21 mouse cellular contexts compared by ENCODE assay signal in genomic region chr12:40256033-40256432, GRCm38 (mm10). TPM values are rescaled to one million over a fixed set of nuclear protein-coding genes. Genes with fewer than 3 reads are reported as not detected.
A peak's percentile ranks its signal among the peaks of the same experiment; 100 is the strongest.
DNase-seq lines count a peak whose midpoint lies in the region; ATAC-seq and TF ChIP-seq lines count a peak whose summit lies in the region.
"Had no signal": no experiment of that assay in that cellular context is flagged by ENCODE, and none has a peak within 500 bp of the region (broad histone marks: within the 10 kb centered on the region; RNA-seq: fewer than 3 reads in every experiment).

No protein-coding gene starts in this region.

- H3K9ac ChIP-seq in forebrain, embryonic 14.5 days (ENCODE audit: low read length), result no peak overlapping the region
- H3K9ac ChIP-seq: embryonic facial prominence, embryonic 15.5 days; forebrain, embryonic 12.5 days; heart, embryonic 15.5 days; liver, embryonic 15.5 days had no signal

- in situ Hi-C loops in Patski (cut with MboI; ENCODE audit: low pct_unique_long_range_greater_than_20kb), result loop anchor here (5.0 kb wide), 3 partner anchors 191 to 556 kb away; partner anchors contain the start of genes Dock4 and Zfp277

- TF ChIP-seq CTCF in layer of hippocampus, adult 2 months (conservative IDR thresholded peaks at IDR 0.05), result peak; percentile 69
- TF ChIP-seq CTCF in Patski (IDR thresholded peaks at IDR 0.05), result peak; percentile 48

- ATAC-seq in forebrain, embryonic 14.5 days, result no peak
- no peak for ATAC-seq in Patski

- no peak overlapping the region for H3K27ac ChIP-seq in forebrain, embryonic 14.5 days (ENCODE audit: low read depth, low read length)
- no peak overlapping the region for H3K27ac ChIP-seq in forebrain, embryonic 10.5 days
- no peak overlapping the region for H3K27ac ChIP-seq in layer of hippocampus, adult 2 months
- H3K27ac ChIP-seq: embryonic facial prominence, embryonic 15.5 days; forebrain, embryonic 12.5 days; heart, embryonic 15.5 days; hindbrain, embryonic 10.5 days; liver, embryonic 15.5 days had no signal

- no peaks in the 10 kb centered on the region for H3K36me3 ChIP-seq in forebrain, embryonic 14.5 days (ENCODE audit: control insufficient read depth, insufficient read depth, low read length)
- no peaks in the 10 kb centered on the region for H3K36me3 ChIP-seq in forebrain, embryonic 10.5 days (replicated peaks)
- H3K36me3 ChIP-seq: embryonic facial prominence, embryonic 15.5 days; forebrain, embryonic 12.5 days; heart, embryonic 15.5 days; hindbrain, embryonic 10.5 days; liver, embryonic 15.5 days had no signal

- no peak overlapping the region for H3K4me2 ChIP-seq in forebrain, embryonic 14.5 days (ENCODE audit: low read length)
- H3K4me2 ChIP-seq: embryonic facial prominence, embryonic 15.5 days; forebrain, embryonic 12.5 days; heart, embryonic 15.5 days; liver, embryonic 15.5 days had no signal

- no peak overlapping the region for H3K4me3 ChIP-seq in forebrain, embryonic 14.5 days (ENCODE audit: low read depth, low read length)
- no peak overlapping the region for H3K4me3 ChIP-seq in forebrain, embryonic 10.5 days
- H3K4me3 ChIP-seq in layer of hippocampus, adult 2 months, result no peak overlapping the region
- H3K4me3 ChIP-seq: embryonic facial prominence, embryonic 15.5 days; forebrain, embryonic 12.5 days; heart, embryonic 15.5 days; hindbrain, embryonic 10.5 days; liver, embryonic 15.5 days had no signal

- H3K4me1 ChIP-seq in forebrain, embryonic 14.5 days (ENCODE audit: control insufficient read depth, insufficient read depth, low read length), result no peaks in the 10 kb centered on the region
- H3K4me1 ChIP-seq in forebrain, embryonic 10.5 days, result peaks cover 7% of the 10 kb centered on the region
- H3K4me1 ChIP-seq: embryonic facial prominence, embryonic 15.5 days; forebrain, embryonic 12.5 days; heart, embryonic 15.5 days; hindbrain, embryonic 10.5 days; liver, embryonic 15.5 days had no signal

- no peaks in the 10 kb centered on the region for H3K27me3 ChIP-seq in forebrain, embryonic 14.5 days (replicated peaks; ENCODE audit: control insufficient read depth, insufficient read depth, low read length)
- H3K27me3 ChIP-seq in forebrain, embryonic 10.5 days (ENCODE audit: poor library complexity, severe bottlenecking), result no peaks in the 10 kb centered on the region; the same call in 1 of the 2 replicates
- no peaks in the 10 kb centered on the region for H3K27me3 ChIP-seq in Patski
- H3K27me3 ChIP-seq: embryonic facial prominence, embryonic 15.5 days; forebrain, embryonic 12.5 days; liver, embryonic 15.5 days had no signal

- CTCF ChIA-PET in Patski (lab: Charles Lee), result interaction anchor here (1.0 to 3.5 kb wide), 4 partner anchors 16 to 576 kb away, joined by 3 to 19 read pairs (median 4); no protein-coding TSS in a partner anchor

- POLR2A ChIA-PET in Patski (lab: Charles Lee), result interaction anchor here (0.6 kb wide), 1 partner anchor 559 kb away, joined by 4 read pairs; no protein-coding TSS in a partner anchor

- no peaks in the 10 kb centered on the region for H3K9me3 ChIP-seq in forebrain, embryonic 14.5 days (replicated peaks; ENCODE audit: control insufficient read depth, low read length)
- H3K9me3 ChIP-seq in forebrain, embryonic 10.5 days, result no peaks in the 10 kb centered on the region
- H3K9me3 ChIP-seq: embryonic facial prominence, embryonic 15.5 days; forebrain, embryonic 12.5 days; heart, embryonic 15.5 days; hindbrain, embryonic 10.5 days; liver, embryonic 15.5 days had no signal

- DNase-seq in forebrain, embryonic 14.5 days (ENCODE audit: low spot score), result peak; percentile 20
- no peak for DNase-seq in forebrain, embryonic 10.5 days (ENCODE audit: extremely low spot score, low spot score)
- DNase-seq in layer of hippocampus, adult 2 months (ENCODE audit: low spot score in 2 of 2), result no peak
- DNase-seq in layer of hippocampus, postnatal 10 days (ENCODE audit: low spot score in 2 of 2), result no peak
- peak; percentile 44 for DNase-seq in 3T3-L1 (ENCODE audit: low read depth, low spot score)
- DNase-seq in Patski (ENCODE audit: low read depth, low spot score), result no peak
- DNase-seq in adrenal gland, postnatal 36 days, result no peak
- no peak for DNase-seq in kidney, adult 8-10 months
- DNase-seq: cerebellum, adult 2 months; cerebellum, postnatal 36 days; gastrocnemius, postnatal 10 days; kidney, adult 9 months; kidney, postnatal 4 days; lung, postnatal 36 days; thymus, postnatal 4 days had no signal

RNA-seq across cellular contexts. Expression of gene Ifrd1, which starts 7.7 kb away (rescaled TPM):
- 188 and 206 TPM in 2 replicates for polyA plus RNA-seq in forebrain, embryonic 14.5 days (2014; fragmentation: Nextera tagmentation; extraction: Ambion mirVana)
- polyA plus RNA-seq in forebrain, embryonic 10.5 days (2016; fragmentation: Nextera tagmentation; extraction: Ambion mirVana), result 124 and 138 TPM in 2 replicates
- 100 to 1,000 TPM in 1 of 2 experiments, 10 to 100 TPM in 1; 89.3 to 102 TPM for total RNA-seq in layer of hippocampus, adult 2 months (2021)
- 100 to 1,000 TPM in 1 of 2 experiments, 10 to 100 TPM in 1; 97.4 to 104 TPM for total RNA-seq in layer of hippocampus, postnatal 10 days (2021)
- polyA plus RNA-seq in Patski (2021), result 95.5 TPM
- 100 to 1,000 TPM; 150 to 205 TPM for total RNA-seq in adrenal gland, postnatal 36 days (2021)

RNA-seq across cellular contexts. Expression of gene Lsmem1, which starts 56.7 kb away (rescaled TPM):
- polyA plus RNA-seq in forebrain, embryonic 14.5 days (2014; fragmentation: Nextera tagmentation; extraction: Ambion mirVana), result not detected in 2 replicates
- polyA plus RNA-seq in forebrain, embryonic 10.5 days (2016; fragmentation: Nextera tagmentation; extraction: Ambion mirVana), result not detected in 2 replicates
- under 1 TPM; 0.37 to 0.72 TPM for total RNA-seq in layer of hippocampus, adult 2 months (2021)
- total RNA-seq in layer of hippocampus, postnatal 10 days (2021), result under 1 TPM; 0.22 to 0.69 TPM
- polyA plus RNA-seq in Patski (2021), result not detected
- not detected for total RNA-seq in adrenal gland, postnatal 36 days (2021)
- polyA plus RNA-seq: hindbrain, embryonic 10.5 days; testis, adult 2 months had no signal

Comparison
In these comparisons a context has a peak if more than half of its experiments do, and no peak if none do; other contexts are left out.
1. DNase-seq: peak in forebrain, embryonic 14.5 days (single experiment) and 3T3-L1 (single experiment); none in forebrain, embryonic 10.5 days (single experiment), layer of hippocampus, adult 2 months (0 of 2), layer of hippocampus, postnatal 10 days (0 of 2), Patski (single experiment), adrenal gland, postnatal 36 days (0 of 2) and kidney, adult 8-10 months (0 of 2).